Mouse (Mus musculus) right cerebral cortex, postnatal 36 days (tissue): ENCODE data around the gene Syncrip.

Experiments
- DNase-seq, 2 experiments: peaks; one replicate each; pipeline ENCODE4 v3.0.0; 2022; ENCODE audit warnings: low spot score in 2 of 2, mixed read lengths in 1 of 2

The Syncrip gene

DNA sequence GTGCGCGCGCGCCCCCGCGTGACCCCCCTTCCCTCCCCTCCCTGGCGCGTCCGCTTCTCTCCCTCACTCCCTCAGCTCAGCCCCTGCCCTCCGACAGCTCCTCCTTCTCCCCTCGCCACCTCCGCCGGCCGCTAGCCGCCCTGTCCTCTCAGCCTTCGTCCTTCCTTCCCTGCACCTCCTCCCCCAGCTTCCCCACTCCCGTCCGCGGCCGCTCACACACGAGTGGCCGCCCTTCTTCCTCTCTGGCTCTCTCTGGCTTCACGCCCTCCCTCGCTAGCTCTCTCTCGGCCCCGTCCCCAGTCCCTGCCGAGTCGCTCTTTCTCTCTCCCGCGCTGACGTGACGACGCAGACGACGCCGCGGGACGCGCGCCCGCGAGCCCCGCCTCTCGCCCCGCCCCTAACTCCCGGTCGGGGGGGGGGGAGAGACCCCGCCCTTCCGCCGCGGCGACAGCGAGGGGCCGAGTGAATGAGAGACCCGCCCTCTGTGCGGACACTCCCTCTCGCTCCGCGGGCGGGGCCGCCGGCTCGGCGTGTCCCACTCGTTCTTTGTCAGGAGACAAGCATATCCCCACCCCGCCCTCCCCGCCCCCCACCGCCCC is at the start of gene Syncrip:
Gene Syncrip (minus strand): TSS at position 345 of the 599 bp plus-strand sequence.
- peak; percentile 86 to 90 for DNase-seq

DNA sequence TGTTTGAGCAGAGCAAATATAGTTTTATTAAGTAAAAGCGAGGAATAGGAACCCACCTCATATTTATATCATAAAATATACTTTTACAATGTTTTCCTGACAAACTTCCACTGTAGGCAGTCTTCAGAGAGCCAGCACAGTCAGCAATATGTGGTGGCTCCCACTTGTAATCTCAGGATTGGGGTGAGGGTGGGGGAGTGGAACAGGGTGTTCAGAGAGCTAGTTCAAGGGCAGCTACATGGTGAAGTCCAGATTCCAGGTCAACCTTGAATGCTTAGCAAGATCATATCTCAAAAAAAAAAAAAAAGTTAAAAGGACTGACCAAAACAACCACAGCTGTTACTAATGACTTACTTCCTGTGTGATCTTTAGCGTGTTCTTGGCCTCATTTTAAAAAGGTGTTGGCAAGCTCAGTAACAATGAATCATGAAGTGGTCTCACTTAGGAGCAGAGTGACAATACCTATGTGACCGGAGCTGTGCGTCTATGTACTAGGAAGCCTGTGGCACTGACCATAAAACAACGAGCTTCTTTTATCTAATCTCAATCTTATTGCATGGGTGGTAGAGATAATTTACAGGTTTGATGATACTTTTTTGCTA is 47.7 kb upstream of the Syncrip start:
- DNase-seq: no peak

DNA sequence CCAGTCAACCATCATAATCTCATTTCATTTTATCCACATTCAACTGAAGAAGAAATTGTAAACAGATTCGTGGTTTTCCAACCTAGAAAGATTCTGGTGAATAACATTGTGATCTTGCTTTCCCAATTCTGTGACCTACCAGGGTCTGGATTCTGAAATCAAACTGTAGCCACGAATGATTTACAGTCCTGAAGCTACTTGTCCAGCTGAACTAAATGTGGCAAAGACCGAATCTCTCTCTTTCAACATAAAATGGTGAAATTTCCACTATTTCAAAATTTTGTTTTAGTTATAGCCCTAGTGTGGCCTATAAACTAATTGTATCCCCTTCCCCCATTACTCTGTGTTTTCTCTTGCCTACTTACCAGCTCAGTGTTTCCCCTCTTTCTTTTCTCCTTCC is 47.2 kb upstream of the Syncrip start:
- no peak for DNase-seq

DNA sequence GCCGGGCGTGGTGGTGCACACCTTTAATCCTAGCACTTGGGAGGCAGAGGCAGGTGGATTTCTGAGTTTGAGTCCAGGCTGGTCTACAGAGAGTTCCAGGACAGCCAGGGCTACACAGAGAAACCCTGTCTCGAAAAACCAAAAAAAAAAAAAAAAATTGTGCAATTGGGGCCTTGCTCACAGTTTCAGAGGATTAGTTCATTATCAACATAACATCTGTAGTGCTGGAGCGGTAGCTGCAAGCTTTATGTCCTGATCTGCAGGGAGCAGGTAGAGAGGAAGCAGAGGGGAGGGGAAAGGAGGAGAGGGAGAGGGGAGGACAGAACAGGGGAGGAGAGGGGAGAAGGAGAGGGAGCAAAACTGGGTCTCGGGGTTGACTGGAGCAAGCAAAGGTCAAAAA is 46.4 kb upstream of the Syncrip start:
- DNase-seq: no peak

DNA sequence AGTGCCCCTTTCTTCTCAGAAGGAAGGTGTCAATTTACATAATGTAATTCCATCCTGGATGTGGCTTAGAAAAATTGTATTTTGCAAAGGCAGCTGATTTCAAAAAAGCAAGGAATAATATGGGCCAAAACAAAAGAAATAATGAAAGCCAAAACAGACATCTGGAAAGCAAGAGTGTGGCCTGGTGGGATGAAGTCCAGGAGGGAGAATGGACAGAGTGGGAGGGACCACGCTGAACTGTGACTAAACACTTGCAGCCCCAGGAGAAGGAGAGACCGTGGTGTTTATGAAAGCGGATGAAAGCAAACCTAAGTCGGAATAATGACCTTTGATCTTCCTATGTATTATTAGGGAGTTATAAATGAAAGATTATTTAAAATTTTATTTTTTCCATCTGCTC is 45.6 kb upstream of the Syncrip start:
- DNase-seq: no peak

DNA sequence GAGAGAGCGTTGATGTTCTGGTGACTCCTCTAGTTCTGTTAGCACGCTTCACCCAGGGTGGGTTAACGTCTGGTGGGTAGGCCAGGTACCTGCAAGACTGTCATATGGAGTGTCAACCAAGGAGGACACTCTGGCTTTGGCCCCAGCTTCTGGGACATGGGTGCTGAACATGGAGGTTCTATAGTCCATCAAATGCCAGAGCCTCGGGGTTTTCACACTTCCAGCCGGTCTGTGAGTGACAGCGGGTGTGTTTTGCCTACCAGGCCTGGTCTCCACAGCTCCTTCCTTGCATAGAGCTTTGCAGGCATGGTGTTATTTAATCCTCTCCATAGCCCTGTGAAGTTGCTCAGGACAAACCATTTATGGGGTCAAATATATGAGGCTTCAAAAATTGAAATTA is 43.0 kb upstream of the Syncrip start:
- DNase-seq: no peak

DNA sequence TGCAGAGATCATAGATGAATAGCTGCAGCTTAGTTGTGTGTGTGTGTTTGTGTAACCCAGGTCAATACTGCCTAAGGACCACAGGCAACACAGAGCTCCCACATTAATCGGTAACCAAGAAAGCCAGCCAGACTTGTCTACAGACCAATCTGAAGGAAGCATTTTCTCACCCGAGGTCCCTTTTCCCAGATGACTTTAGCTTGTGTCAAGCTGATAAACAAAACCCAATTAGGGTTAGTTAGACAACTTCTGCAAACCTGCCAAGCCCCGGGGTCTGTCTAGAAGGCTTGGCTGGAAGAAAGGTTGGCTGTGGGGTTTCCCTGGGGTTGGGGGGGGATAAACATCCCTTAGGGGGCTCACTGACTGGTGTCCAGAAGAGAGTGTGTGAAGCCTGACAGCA is 42.4 kb upstream of the Syncrip start:
- no peak for DNase-seq

DNA sequence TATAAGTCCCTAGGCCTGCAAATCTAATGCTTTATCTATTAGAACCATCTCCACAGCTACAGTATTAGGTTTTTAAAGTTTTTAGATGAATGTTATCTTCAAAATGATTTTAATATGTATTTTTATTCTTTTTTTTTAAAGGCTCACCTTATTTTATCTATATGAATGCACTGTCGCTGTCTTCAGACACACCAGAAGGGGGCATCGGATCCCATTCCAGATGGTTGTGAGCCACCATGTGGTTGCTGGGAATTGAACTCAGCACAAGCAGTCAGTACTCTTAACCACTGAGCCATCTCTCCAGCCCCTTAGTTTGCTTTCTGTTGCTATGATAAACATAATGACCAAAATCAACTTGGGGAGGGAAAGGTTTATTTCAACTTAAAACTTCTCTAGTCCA is 42.0 kb upstream of the Syncrip start:
- no peak for DNase-seq

DNA sequence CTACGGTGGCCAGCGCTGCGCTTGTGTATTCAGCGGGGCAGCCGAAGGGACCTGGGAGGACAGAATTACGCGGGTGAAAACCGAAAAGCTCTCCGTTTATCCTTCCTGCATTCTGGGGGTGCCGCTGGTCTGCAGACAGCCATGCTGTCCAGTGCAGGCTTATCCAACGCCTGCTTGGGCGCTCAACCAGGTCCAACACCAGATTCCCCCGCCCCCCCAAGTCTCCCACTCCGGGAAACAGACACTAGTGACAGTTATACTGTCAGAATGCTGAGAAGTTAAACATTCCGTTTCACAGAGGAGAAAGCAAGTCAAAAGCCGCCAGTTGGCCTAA is 40.9 kb upstream of the Syncrip start:
- DNase-seq: no peak

DNA sequence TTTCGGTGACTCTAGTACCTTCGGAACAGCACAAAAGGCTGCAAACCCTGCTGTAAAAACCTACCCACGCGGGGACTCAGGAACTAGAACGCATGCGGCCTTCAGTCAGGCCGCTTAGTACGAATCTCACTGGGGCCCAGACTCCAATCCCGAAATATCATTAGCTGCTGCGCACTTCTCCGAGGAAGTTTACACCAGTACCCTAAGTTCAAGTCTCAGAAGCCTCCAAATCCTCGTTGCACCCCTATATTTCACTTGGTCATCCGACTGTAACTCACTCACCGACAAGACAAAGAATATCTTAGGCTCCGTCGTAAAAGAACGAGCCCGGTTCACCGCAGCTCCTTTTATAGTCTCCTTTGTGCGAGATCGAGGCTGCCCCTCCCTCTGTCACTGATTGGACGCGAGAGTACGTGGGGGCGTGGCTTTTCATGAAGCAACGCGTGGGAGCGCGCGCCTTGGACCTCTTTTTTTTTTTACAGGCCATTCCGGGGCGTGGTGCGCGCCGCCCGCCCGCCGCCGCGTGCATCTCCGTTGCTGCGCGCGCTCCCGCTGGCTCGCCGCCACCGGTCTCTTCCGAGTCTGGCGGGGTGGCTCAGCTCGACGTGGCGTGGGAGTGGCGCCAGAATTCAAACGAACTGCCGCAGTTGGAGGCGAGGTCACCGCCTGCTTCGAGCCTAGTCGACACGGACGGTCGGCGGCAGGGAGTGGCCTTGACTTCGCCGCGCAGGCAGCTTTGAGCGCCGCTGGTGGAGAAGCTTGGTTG is 40.4 kb upstream of the Syncrip start:
- DNase-seq: peak; percentile 92 to 93

DNA sequence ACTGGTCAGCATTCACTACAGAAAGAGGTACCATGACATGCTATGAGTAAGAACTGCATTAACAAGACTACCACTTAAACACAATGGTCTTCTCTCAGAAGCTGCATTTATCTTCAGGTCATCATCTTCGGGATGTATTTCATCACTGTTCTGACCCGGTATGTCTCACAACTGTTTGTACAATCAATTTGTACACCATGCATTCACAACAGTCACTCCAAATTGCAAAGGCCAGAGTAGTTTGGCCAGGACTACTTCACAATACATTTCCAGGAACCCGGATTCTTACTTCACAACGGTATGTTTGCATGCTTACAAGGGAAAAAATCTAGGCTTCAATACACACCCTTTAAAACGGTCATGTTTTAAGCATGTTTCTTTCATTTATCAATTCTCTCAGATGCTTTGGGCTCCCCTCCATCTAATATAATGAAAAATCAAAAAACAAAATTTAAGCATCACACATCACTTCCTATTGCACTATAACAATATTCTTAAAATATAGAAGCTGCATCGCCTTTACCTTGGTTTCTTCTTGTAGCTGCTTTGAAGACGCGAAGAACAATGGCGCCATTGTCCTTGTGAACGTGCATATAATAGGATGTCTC is 39.7 kb upstream of the Syncrip start:
- DNase-seq: no peak

DNA sequence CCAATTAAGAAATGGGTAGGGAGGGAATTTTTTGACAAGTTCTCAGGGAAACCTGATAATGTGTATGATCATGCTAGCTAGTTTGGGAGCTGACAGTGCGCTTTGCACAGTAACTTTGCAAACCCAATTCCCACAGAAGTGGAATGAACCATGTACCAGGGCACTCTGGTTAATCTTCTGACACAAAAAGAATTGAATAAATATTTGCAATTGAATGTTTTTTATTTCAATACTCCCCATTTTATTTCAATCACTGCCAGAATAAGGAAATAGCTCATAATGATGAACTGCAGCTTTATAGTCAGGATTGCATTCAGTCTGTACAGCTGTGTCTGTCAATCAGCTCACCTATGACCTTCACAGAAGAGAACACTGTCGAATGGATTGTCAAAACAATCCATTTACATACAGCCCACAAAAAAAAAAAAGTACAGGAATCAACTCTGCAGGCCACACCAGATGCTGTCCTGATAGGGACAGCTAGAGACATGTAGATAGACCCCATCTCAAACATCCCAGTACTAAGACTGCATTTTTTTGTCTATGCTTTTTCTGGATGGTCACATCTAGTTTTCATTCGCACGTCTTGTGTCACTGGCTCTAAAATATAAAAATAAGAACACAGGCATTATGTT is 38.6 kb upstream of the Syncrip start:
- no peak for DNase-seq

DNA sequence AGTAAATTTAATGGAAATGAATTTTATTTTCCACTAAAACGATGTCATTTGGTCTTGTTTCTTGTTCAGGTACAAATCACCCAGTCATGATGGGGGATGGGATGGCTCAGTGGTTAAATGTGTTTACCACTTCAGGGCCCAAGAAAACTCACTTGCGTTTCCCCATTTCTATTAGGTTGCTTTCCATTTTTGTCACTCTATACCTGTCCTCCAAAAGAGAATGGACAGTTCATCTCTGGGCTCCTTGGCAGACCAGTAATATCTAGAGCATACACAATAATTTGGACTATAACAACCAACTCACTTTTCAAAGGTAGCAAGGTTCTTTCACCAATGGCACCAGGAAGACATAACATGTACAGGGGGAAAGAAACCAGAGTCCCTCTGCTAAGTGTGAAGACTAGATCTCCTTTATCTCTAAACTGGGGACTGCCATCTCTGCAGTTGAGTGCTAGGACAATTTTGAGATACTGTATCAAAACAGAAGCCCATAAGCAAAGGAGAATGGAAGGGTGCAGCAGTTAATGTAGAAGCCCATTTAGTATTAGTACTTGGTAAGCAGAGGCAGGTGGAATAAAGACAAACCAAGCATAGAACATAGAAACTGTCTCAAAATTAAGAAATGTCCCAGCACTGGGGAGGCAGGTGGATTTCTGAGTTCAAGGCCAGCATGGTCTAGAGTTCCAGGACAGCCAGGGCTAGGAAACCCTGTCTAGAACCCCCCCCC is 37.9 kb upstream of the Syncrip start:
- no peak for DNase-seq

DNA sequence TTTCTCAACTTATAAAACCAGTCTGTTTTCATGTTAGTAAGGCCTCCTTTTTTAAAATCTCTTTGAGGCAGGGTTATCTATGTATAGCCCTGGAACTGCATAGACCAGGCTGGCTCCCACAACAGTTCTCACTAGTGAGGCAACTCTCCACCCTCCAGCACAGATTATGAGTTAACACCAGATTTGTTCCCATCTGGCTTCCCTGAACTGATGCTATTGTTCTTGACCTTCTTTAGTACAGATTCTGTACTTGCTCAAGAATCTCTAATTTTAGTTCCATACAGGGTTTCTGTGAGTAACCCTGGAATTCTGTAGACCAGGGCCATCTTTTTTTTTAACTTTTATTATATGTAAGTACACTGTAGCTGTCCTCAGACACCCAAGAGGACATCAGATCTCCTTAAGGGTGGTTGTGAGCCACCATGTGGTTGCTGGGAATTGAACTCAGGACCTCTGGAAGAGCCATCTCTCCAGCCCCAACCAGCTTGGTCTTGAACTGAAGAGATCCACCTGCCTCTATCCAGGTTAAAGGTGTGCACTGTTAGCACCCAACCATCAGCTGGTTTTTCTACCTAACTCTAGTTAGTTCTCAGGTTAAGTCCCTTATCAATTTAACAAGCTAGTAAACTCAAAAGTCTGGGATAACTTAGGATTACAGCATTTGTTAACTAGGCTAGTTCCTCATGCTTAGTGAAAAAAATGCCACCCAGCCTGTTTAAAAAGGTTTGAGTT is 37.2 kb upstream of the Syncrip start:
- no peak for DNase-seq

DNA sequence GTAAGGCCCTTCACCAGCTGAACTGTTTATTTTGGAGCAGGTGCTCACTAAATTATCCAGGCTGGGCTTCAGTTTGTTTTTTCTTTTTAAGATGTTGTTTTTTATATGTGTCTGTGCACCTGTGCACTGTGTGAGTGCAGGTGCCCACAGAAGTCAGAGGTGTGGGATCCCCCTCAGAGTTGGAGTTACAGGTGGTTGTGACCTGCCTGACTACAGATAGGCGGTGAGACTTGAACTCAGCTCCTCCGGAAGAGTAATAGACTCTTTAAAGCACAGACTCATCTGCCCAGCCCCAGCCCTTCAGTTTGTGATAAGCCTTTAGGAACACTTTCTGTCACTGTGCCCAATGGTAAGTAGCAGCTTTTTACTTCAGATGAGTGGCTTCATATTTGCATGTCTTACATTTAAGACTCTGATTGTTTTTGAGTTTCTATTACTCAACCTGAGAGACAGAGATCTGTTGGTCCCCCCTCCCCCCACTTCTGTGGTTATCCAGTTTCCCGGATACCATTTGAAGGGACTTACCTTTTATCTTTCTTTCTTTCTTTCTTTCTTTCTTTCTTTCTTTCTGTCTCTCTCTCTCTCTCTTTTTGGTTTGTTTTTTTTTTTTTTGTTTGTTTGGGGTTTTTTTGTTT is 34.1 kb upstream of the Syncrip start:
- DNase-seq: no peak

DNA sequence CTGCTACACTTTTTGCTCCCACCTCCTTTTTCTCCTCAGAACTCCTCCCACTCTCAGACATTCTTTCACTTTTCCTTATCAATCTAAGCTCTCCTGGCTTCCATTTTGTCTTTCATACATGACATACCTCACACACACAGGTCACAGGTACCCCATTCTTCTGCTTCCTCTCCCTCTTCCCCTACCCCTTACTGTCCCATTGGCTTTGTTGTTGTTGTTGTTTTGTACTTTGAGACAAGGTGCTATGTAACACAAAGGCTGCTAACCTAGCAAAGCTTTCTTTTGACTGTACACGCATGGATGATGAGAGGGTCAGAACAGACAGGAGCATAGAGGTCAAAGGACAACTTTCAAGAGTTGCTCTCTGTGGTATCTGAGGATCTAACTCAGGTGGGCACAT is 33.2 kb upstream of the Syncrip start:
- DNase-seq: no peak

DNA sequence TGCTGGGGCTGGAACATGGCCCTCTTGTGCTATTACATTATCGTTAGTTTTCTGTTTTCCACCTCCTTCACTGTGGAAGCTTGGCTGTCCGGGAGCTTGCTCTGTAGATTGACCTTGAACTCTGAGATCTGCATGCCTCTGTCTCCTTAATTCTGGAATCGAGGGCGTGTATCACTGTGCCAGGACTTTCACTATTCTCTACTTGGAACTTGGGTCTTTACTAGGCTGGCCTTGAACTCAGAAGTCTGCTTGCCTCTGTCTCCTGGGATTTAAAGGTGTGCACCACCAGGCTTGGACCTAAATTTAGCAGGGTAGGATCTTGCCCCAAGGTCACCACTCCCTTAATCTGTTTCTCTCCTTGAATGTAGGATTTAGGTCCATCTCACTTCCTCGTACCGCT is 19.5 kb upstream of the Syncrip start:
- no peak for DNase-seq

DNA sequence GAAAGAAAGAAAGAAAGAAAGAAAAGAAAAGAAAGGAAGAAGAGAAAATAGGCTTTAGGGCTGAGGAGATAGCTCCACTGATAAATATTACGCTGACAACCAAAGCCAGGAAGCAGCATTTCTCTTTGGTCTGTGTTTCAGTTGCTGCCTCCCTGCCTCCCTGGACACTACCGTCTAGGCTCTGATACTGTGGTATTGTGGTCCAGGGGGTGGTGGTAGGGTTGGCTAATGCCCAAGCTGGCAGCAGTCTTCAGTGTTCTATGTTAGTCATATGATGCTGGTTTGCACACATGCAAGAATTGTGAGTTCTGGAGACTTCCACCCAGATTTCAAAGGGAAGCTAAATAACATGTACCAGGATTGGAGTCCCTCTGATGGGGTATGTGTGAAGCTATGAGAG is 17.7 kb upstream of the Syncrip start:
- DNase-seq: no peak

DNA sequence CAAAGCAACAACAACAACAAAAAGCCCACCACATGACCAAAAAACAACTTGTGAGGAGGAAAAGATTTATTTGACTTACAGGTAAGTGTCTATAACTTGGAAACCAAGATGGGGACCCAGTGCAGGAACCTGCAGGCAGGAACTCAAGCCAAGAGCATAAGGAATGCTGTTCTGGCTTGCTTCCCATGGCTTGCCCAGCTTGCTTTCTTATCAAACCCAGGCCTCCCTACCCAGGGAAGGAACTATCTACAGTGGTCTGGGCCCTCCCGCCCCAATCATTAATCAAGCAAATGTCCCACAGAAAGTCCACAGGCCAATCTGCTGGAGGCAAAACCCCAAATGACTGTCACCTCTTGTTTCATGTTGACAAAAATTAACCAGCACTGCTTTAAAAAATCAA is 10.1 kb upstream of the Syncrip start:
- no peak for DNase-seq

DNA sequence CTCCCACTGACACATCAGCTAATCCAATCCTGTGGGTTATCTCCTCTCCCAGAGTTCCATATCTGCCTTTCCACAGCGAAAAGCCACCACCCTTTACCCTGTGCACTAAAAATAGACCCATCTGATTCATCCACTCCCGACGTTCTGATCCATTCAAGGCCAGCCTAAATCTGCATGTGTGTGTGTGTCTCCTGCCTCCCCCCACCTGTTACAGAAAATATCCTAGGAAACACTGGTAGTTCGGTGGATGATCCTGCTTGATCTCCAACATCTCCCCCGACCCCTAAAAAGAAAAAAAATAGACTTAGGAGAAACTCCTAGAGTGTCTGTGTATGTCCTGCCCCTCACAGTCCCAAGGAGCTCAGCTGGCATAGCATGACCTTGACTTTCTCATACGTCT is 2.2 kb upstream of the Syncrip start:
- DNase-seq: no peak
